Mouse (Mus musculus): ENCODE data around the gene Gprc5b. TPM values are rescaled to one million over a fixed set of nuclear protein-coding genes. Genes with fewer than 3 reads are reported as not detected.
A peak's percentile ranks its signal among the peaks of the same experiment; 100 is the strongest.

Gene Gprc5b
- polyA plus RNA-seq (2015; fragmentation: Nextera tagmentation; extraction: Ambion mirVana), result 2.9 and 3.1 TPM in 2 replicates

DNA sequence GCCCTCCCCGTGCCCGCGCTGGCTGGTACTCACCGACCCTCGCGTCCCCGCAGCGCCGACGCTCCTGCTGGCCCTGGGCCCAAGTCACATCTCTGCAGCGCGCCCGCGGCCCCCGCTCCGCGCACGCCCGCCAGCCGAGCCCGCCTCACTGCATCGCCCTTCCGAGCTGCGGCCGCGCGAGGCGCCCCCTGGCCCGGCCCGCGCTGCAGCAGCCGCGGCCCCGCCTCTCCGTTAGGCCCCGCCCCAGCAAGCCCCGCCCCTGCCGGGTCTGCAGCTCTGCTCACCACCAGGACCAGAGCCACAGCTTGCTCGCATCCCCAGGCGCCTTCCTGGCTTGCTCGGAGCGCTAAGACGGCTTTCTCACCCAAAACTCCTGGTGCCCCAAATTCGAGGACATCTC, at the start of gene Gprc5b:
TSS of gene Gprc5b (minus strand) at position 205 of the 400 bp plus-strand sequence.
- H3K9me3 ChIP-seq (replicated peaks; ENCODE audit: control insufficient read depth, low read length, poor library complexity, severe bottlenecking), result no peaks in the 10 kb centered on the region
- H3K4me2 ChIP-seq (ENCODE audit: low read length), result peak within 1 kb of the TSS; percentile 89
- peak within 1 kb of the TSS; percentile 67 for H3K9ac ChIP-seq (ENCODE audit: low read depth, low read length)
- peak within 1 kb of the TSS; percentile 44; the same call in 1 of the 2 replicates for H3K27ac ChIP-seq (ENCODE audit: low read length)
- peaks cover 48% of the 10 kb centered on the region for H3K4me1 ChIP-seq (ENCODE audit: control insufficient read depth, insufficient read depth, low read length)
- peak; percentile 86 for ATAC-seq
- H3K4me3 ChIP-seq (ENCODE audit: low read depth, low read length), result peak within 1 kb of the TSS; percentile 59
- no peaks in the 10 kb centered on the region for H3K27me3 ChIP-seq (ENCODE audit: control insufficient read depth, insufficient read depth, low read depth, low read length)
- 1% methylated on average over 43 of the region's 44 CpGs for WGBS
- H3K36me3 ChIP-seq (ENCODE audit: control insufficient read depth, insufficient read depth, low read length), result no peaks in the 10 kb centered on the region

GRCm38 (mm10) chr7:119041502-119041901, 46.5 kb upstream of the Gprc5b start:
- H3K27ac ChIP-seq (ENCODE audit: low read length), result no peak overlapping the region
- H3K9ac ChIP-seq (ENCODE audit: low read depth, low read length), result no peak overlapping the region
- H3K27me3 ChIP-seq (ENCODE audit: control insufficient read depth, insufficient read depth, low read depth, low read length), result no peaks in the 10 kb centered on the region
- no peaks in the 10 kb centered on the region for H3K4me1 ChIP-seq (ENCODE audit: control insufficient read depth, insufficient read depth, low read length)
- no peaks in the 10 kb centered on the region for H3K9me3 ChIP-seq (replicated peaks; ENCODE audit: control insufficient read depth, low read length, poor library complexity, severe bottlenecking)
- no peak overlapping the region for H3K4me2 ChIP-seq (ENCODE audit: low read length)
- no peak for ATAC-seq
- no peak overlapping the region for H3K4me3 ChIP-seq (ENCODE audit: low read depth, low read length)
- no peaks in the 10 kb centered on the region for H3K36me3 ChIP-seq (ENCODE audit: control insufficient read depth, insufficient read depth, low read length)

DNA sequence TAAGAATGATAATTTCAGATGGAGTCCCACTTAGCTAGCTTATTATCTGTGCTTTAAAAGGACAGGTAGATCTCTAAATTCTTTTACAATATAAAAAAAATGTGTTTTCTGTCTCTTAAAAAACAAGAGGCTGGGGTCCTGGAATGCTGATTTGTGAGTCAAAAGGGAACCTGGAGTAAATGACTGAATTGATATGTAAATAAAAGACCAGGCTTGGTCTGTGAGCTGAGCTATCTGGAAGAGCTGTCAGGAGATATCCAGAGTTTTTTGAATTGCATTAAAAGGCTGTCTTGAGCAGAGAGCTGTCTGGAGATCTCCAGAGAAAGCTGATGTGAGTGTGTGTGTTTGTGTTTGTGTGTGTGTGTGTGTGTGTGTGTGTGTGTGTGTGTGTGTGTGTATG, 42.6 kb upstream of the Gprc5b start:
- H3K4me2 ChIP-seq (ENCODE audit: low read length), result no peak overlapping the region
- no peak overlapping the region for H3K4me3 ChIP-seq (ENCODE audit: low read depth, low read length)
- H3K9ac ChIP-seq (ENCODE audit: low read depth, low read length), result no peak overlapping the region
- H3K9me3 ChIP-seq (replicated peaks; ENCODE audit: control insufficient read depth, low read length, poor library complexity, severe bottlenecking), result no peaks in the 10 kb centered on the region
- H3K36me3 ChIP-seq (ENCODE audit: control insufficient read depth, insufficient read depth, low read length), result no peaks in the 10 kb centered on the region
- no peak overlapping the region for H3K27ac ChIP-seq (ENCODE audit: low read length)
- H3K4me1 ChIP-seq (ENCODE audit: control insufficient read depth, insufficient read depth, low read length), result peaks cover 4% of the 10 kb centered on the region
- H3K27me3 ChIP-seq (ENCODE audit: control insufficient read depth, insufficient read depth, low read depth, low read length), result no peaks in the 10 kb centered on the region
- no peak for ATAC-seq

GRCm38 (mm10) chr7:119034243-119034961, 39.4 kb upstream of the Gprc5b start:
- 61% methylated on average over 15 of the region's 15 CpGs for WGBS
- Histone ChIP-seq H3K9me3 (replicated peaks; ENCODE audit: control insufficient read depth, low read length, poor library complexity, severe bottlenecking) (no peaks in the 10 kb centered on the region), H3K27me3 (ENCODE audit: control insufficient read depth, insufficient read depth, low read depth, low read length) (no peaks in the 10 kb centered on the region), H3K36me3 (ENCODE audit: control insufficient read depth, insufficient read depth, low read length) (no peaks in the 10 kb centered on the region), H3K4me2 (ENCODE audit: low read length) (no peak overlapping the region), H3K4me3 (ENCODE audit: low read depth, low read length) (no peak overlapping the region), H3K9ac (ENCODE audit: low read depth, low read length) (no peak overlapping the region), H3K4me1 (ENCODE audit: control insufficient read depth, insufficient read depth, low read length) (peaks cover 4% of the 10 kb centered on the region), H3K27ac (ENCODE audit: low read length) (no peak overlapping the region)
- 0 out of 2 replicates have a peak, but pooled peaks have one; percentile 39 for ATAC-seq

DNA sequence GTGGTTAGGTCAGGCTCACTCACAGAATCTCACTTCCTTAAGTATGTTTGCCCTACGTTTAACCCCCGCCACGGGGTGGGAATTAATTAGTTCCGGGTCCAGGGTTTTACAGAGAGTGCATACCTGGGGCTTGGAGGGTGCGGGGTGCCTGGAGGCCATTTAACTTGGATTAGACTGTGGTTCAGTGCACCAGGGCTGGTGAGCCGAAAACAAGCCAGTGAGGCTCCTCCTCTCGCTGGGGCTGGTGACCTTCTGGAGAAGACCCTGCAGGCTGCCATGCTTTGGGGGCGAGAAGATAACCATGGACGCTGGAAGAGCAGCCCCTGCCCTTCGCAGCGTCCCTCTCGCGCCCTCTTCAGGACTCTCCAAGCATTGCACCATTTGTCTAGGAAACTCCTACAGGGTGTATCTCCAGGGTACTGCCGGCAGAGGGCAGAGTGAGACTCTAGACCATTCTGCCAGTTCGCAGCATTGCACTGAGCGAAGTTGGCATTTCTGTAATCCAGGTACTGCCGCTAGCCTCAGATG, 28.4 kb upstream of the Gprc5b start:
- H3K9me3 ChIP-seq (replicated peaks; ENCODE audit: control insufficient read depth, low read length, poor library complexity, severe bottlenecking), result no peaks in the 10 kb centered on the region
- 22% methylated on average over 17 of the region's 17 CpGs for WGBS
- H3K9ac ChIP-seq (ENCODE audit: low read depth, low read length), result no peak overlapping the region
- no peaks in the 10 kb centered on the region for H3K36me3 ChIP-seq (ENCODE audit: control insufficient read depth, insufficient read depth, low read length)
- H3K27ac ChIP-seq (ENCODE audit: low read length), result no peak overlapping the region
- no peaks in the 10 kb centered on the region for H3K4me1 ChIP-seq (ENCODE audit: control insufficient read depth, insufficient read depth, low read length)
- H3K4me3 ChIP-seq (ENCODE audit: low read depth, low read length), result no peak overlapping the region
- no peaks in the 10 kb centered on the region for H3K27me3 ChIP-seq (ENCODE audit: control insufficient read depth, insufficient read depth, low read depth, low read length)
- no peak for ATAC-seq
- H3K4me2 ChIP-seq (ENCODE audit: low read length), result no peak overlapping the region

GRCm38 (mm10) chr7:119022238-119023156, 27.5 kb upstream of the Gprc5b start:
- no peak overlapping the region for H3K9ac ChIP-seq (ENCODE audit: low read depth, low read length)
- no peaks in the 10 kb centered on the region for H3K36me3 ChIP-seq (ENCODE audit: control insufficient read depth, insufficient read depth, low read length)
- H3K27ac ChIP-seq (ENCODE audit: low read length), result no peak overlapping the region
- no peaks in the 10 kb centered on the region for H3K27me3 ChIP-seq (ENCODE audit: control insufficient read depth, insufficient read depth, low read depth, low read length)
- ATAC-seq, result peak; percentile 30; the same call in 1 of the 2 replicates
- 77% methylated on average over 19 of the region's 19 CpGs for WGBS
- no peak overlapping the region for H3K4me3 ChIP-seq (ENCODE audit: low read depth, low read length)
- no peaks in the 10 kb centered on the region for H3K9me3 ChIP-seq (replicated peaks; ENCODE audit: control insufficient read depth, low read length, poor library complexity, severe bottlenecking)
- no peaks in the 10 kb centered on the region for H3K4me1 ChIP-seq (ENCODE audit: control insufficient read depth, insufficient read depth, low read length)
- H3K4me2 ChIP-seq (ENCODE audit: low read length), result no peak overlapping the region

GRCm38 (mm10) chr7:119019537-119019936, 24.5 kb upstream of the Gprc5b start:
- no peak overlapping the region for H3K4me2 ChIP-seq (ENCODE audit: low read length)
- no peaks in the 10 kb centered on the region for H3K9me3 ChIP-seq (replicated peaks; ENCODE audit: control insufficient read depth, low read length, poor library complexity, severe bottlenecking)
- 20% methylated on average over 4 of the region's 4 CpGs for WGBS
- no peak overlapping the region for H3K4me3 ChIP-seq (ENCODE audit: low read depth, low read length)
- ATAC-seq, result peak; percentile 70
- H3K9ac ChIP-seq (ENCODE audit: low read depth, low read length), result no peak overlapping the region
- H3K27ac ChIP-seq (ENCODE audit: low read length), result no peak overlapping the region
- no peaks in the 10 kb centered on the region for H3K4me1 ChIP-seq (ENCODE audit: control insufficient read depth, insufficient read depth, low read length)
- no peaks in the 10 kb centered on the region for H3K36me3 ChIP-seq (ENCODE audit: control insufficient read depth, insufficient read depth, low read length)
- H3K27me3 ChIP-seq (ENCODE audit: control insufficient read depth, insufficient read depth, low read depth, low read length), result no peaks in the 10 kb centered on the region

GRCm38 (mm10) chr7:119015736-119016135, 20.7 kb upstream of the Gprc5b start:
- 0% methylated on average over 2 of the region's 3 CpGs for WGBS
- Histone ChIP-seq H3K36me3 (ENCODE audit: control insufficient read depth, insufficient read depth, low read length) (no peaks in the 10 kb centered on the region), H3K9ac (ENCODE audit: low read depth, low read length) (no peak overlapping the region), H3K27ac (ENCODE audit: low read length) (no peak overlapping the region), H3K4me1 (ENCODE audit: control insufficient read depth, insufficient read depth, low read length) (no peaks in the 10 kb centered on the region), H3K4me2 (ENCODE audit: low read length) (no peak overlapping the region), H3K27me3 (ENCODE audit: control insufficient read depth, insufficient read depth, low read depth, low read length) (no peaks in the 10 kb centered on the region), H3K9me3 (replicated peaks; ENCODE audit: control insufficient read depth, low read length, poor library complexity, severe bottlenecking) (no peaks in the 10 kb centered on the region), H3K4me3 (ENCODE audit: low read depth, low read length) (no peak overlapping the region)
- ATAC-seq, result no peak
